Mouse (Mus musculus) lung, postnatal 0 days (tissue): ENCODE data around the gene Rph3al.

ENCODE experiments used
- CTCF ChIP-seq: IDR thresholded peaks from 2 replicates; pipeline ENCODE4 v1.5.1; 2016; ENCODE audit warnings: antibody characterized with exemption, mild to moderate bottlenecking
- EP300 ChIP-seq: IDR thresholded peaks from 2 replicates; pipeline ENCODE4 v1.6.1; 2016; ENCODE audit warnings: antibody characterized with exemption, mild to moderate bottlenecking, control low read depth

DNA sequence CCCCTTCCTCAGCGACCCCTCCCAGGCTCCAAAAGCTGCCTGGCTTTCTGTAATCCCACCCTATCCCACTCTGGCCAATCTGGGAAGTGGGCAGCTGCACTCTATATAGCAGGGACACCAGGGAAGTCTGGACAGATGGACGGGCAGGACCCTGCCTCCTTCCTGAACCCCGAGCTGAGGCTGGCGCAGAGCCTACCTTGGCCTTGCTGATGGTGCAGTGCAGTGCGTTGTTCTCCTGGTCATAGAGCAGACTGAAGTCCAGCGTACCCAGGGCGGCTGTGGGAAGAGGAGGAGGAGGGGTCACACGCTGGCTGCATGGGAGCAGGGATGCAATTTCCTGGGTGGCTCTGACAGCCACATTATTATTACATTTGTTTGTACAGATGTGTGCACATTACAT is 152.3 kb downstream of the Rph3al start:
- TF ChIP-seq CTCF (no peak), EP300 (no peak)
